Mouse (Mus musculus) layer of hippocampus, adult 18-20 months (tissue): ENCODE measurements around the gene Pigv. TPM values are rescaled to one million over a fixed set of nuclear protein-coding genes. Genes with fewer than 3 reads are reported as not detected.
"Not testable (repeated sequence)": the region's sequence is repeated elsewhere in the genome, so short reads cannot be mapped to it uniquely, and the experiment has no call there.

ENCODE experiments used
- DNase-seq, 2 experiments: peaks; one replicate each; pipeline ENCODE4 v3.0.0; 2022; ENCODE audit warnings: low spot score in 2 of 2
- total RNA-seq, 2 experiments: library from RNA; stranded (reverse); gene quantifications; 2 replicates each; pipeline ENCODE4 v1.2.3; 2021

The Pigv gene
- total RNA-seq, 2 experiments from 2014 or later = 9.4 to 12.3 TPM

DNA sequence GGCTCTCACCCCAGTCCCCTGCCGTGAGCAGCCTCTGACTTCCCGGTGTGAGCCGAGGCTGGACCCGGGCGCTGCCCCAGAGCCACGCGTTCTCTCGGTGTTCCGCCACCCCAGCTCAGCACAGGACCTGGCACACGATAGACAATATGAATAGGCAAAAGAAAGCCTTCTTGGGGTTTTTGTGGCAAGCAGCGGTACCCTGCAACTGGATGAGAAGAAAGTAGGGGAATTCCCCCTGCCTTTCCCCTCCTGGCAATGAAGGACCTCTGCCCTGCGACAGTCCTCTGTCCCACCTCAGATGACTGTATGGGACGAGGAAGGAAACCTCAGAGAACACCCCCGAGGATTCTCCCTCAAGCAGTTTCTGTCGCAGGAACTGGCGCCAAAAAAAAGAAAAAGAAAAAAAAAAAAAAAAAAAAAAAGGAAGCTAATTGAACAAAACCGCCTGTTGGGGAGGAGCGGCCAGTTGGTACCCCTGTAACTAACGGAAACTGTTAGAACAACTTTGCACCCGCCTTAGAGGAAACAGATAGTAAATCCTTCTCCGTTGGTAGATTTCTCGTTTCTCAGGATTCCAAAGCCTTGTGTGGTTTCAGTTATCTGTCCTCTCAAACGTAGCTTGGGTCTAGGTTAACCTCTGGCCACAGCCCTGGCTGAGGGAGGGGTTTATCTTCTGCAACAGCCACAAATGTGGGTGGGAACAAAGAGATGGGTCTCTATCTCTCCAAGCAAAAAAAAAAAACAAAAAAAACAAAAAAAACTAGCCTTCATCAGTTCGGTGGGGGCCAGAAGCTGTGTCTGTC lies 599 bp upstream of the Pigv start:
- DNase-seq = no peak

DNA sequence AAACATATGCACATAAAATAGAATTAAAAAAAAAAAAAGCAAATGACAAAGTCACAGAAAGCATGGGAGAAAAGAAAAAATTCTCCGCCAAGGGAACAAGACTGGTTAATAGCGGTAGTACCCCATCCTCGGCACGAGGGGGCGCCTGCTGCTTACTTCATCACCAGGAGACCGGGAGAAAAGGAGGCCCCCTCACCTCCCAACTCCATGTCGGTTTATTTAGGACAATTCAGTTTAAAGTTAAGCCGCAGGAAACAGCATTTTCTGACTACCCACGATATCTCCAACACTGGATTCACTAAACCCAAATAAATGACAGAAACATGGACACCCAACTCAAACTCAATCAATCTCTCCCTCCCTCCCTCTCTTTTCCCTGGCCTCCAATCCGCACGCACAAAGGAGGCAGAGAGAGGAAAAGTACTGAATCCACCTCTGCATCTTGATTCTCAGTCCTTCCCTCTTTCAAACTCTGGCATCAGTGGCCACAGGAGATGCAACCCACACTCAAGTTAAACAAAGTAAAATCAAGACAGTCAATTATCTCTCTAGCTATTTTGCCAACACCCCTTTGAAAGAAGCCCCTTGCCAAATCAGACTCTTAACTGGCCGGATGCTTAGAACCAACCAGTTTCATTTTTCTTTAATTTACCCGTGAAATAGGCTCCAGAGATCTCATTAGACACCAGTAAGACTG lies 1.1 kb downstream of the Pigv start:
- peak; percentile 74 to 92 for DNase-seq

DNA sequence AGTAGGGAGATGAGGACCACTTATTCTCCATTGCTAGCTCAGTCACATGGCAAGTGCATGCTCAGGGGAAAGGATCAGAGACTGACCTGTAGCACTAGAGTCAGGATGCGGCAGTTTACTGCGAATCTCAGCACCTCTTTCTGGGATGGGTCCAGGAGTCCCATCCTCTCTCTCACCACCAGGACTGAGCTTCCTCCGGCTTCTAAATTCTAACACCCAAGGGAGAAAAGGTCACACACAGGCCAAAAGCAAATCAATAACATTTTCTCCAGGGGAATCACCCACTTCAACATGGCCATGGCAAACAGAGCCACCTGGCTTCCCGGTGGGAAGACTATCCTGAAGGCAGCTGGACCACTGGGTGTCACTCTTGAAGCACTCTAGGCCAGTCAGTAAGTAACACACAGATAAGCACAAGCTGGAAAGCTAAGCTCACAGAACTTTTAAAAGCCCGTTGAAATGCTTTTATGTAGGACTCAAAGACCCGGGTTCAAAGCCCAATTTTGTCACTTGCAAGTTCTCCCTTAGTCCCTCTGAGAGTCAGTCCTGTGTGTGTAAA lies 2.7 kb downstream of the Pigv start:
- DNase-seq = no peak

DNA sequence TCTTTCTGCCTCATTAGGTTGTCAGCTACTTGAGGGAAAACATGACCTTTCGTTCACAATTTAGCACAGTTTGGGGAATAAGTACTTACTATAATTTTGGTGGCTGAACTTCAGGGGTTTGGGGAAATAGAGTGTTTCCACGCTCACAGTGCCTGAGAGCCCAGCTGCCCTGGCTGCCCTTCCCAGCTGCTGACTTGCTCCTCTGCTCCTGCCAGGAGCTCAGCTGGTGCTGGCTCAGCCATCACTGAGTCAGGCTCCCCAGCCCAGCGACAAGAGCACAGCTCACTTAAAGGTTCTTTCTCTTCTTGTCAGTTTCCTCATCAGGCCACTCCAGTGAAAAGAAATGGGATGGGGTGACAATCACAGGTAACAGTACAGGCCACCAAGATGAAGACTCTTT lies 3.9 kb downstream of the Pigv start:
- DNase-seq = no peak

DNA sequence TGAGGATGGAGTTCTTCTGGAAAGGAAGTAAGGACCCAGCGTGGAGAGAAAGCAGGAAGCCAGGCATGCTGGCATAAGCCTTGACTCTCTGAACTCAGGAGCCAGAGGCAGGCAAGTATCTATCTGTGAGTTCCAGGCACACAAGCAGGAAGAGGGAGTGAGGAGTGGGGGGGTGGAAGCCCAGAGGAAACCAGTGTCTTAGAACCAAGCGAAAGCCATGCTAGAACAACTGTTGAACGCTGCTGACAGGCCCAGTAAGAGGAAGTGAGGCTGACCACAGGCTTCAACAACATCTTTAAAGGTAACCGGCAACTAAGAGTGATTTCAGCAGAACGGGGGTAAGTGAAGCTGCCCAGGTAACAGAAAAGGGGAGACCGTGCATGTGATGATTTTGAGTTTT lies 6.2 kb downstream of the Pigv start:
- no peak for DNase-seq

DNA sequence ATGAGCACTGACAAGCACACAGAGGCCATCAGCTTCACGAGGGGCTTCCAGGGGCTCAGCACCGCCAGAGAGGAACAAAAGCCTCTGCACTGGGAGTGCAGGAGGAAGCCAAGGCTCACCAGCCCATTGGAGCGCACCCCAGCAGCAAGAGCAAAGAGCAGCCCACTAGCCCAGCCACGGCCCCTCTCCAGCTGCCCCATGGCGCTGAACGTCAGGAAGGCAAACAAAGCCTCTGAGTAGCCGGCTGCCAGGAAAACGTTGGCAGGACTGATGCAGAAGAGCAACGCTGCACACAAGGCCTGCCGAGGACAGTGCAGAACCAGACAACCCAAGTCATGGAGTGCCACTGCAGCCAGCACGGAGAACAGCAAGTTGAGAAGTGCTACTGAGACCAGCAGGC lies 7.3 kb downstream of the Pigv start:
- DNase-seq = no peak

DNA sequence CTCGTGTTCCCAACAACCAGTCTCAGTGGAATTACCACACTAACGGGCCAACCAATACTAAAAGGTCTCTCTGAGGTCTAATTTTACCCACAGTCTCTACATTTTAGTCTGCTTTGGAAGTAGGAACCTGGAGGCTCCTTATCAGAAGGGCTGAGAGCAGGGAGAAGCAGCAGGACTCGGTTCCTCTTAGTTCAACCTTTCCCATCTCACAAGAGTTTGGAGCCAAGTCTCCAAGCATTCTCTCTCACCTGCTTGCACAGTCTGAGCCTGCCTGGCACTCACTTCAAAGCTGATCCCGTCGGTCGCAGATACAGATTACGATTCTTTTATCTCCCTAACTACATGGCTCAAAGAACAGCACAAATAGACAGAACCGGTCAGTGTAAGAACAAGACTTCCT lies 9.5 kb downstream of the Pigv start:
- no peak for DNase-seq

DNA sequence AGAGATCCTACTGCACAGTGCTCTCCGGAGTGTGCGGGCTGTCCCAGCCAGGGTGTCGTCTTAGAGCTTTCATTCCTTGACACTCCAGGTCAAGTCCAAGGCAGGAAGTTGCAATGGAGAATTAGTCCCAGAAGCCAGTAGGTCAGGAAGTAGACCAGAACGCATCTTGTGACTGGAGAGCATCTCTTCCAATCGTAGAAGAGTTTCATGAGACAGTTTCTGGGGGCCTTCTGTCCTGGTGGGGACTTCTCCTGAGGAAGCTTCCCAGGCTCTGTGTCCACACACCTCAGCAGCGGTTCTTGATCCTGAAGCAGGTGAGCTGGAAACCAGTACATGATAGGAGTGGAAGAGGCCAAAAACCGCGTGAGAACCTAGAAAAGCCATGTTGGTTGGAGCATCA lies 10.0 kb downstream of the Pigv start:
- no peak for DNase-seq

DNA sequence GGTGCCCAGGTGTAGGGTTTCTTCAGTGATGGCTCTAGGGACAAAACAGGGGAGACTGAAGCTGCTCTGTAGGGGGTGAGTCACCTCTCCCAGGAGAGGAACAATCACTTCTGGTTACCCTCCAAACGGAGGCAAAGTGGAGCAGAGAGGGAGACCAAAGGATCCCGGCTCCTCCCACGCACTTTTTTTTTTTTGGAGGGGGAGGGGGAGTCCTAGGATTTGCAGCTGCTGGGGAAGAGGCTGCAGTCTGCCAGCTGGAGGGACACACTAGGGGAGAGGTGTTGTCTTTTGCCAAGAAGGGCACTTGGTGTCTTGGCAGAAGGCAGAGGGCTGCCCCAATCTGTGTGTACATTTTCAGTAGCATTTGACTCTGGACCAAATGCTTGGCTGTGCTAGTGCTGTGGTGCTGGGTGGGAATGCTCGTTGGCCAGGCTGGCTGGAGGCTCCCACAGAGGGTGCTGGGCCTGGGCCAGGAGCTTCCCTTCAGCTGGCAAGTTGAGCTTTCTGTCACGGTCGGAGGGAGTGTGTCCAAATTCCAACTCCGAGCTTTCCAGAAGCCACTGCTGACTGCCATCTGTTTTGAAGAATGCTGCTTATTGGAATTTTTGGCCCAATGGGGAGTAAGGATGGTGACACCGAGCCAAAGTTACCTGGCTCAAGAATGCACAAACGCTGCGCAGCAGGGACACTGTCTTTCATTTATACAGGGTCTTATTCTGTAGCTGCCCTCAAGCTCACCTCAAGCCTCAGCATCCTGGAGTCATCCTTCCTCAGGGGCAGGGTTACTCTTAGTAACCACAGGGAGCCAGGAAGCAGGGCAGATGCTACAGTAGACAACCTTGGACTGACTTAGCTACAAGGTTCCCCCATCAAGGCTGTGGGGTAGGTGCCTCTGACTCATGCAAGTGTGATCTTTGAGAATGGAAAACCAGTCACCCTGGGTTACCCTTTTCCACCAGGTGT lies 12.0 kb downstream of the Pigv start:
- DNase-seq = peak; percentile 81 to 86

DNA sequence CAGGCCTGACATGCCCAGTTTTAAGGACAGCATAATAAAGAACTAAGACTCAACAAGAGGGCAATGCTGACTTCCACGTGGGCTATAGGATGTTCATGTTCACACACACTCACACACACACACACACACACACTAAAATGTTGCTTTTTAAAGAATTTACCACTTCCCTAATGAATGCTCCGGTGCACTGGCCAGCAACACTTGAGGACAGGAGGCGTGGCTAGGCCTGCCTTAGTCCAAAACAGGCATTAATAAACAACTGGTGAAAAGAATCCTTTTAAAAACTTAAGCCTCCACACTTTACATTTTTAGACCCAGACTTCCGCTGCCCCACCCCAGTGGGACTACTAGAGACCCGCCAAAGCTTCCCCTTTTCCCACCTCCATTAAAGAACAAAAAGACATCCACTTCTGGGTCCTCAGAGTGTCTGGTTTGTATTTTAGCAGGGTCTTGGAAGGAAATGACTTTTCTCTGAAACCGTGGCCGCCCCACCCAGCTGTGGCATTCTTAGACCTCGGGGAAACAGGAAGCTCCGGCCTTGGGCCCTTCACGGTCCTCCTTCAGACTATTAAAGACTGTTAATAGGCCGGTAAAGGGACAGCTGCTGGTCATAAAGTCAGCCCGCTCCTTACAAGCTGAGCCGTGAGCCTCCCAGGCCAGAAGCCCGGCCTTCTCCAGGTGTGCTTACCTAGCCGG lies 12.8 kb downstream of the Pigv start:
- DNase-seq = no peak

DNA sequence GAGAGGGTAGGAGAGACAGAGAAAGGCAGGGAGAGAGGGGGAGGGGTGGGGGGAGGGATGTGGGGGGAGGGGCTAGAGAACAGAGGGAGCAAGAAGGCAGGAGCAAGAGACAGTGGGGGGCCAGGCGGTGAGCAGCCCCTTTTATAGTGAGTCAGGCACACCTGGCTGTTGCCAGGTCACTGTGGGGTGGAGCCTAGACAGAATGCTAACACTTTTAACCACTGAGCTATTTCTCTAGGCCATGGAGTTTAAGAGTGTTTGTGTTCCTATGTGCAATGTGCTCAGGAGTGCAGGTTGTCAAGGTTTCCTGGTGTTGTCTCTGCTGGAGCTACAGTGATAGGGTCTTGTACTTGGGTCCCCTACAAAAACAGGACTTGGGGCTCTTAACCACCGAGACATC lies 13.7 kb downstream of the Pigv start:
- no peak for DNase-seq

DNA sequence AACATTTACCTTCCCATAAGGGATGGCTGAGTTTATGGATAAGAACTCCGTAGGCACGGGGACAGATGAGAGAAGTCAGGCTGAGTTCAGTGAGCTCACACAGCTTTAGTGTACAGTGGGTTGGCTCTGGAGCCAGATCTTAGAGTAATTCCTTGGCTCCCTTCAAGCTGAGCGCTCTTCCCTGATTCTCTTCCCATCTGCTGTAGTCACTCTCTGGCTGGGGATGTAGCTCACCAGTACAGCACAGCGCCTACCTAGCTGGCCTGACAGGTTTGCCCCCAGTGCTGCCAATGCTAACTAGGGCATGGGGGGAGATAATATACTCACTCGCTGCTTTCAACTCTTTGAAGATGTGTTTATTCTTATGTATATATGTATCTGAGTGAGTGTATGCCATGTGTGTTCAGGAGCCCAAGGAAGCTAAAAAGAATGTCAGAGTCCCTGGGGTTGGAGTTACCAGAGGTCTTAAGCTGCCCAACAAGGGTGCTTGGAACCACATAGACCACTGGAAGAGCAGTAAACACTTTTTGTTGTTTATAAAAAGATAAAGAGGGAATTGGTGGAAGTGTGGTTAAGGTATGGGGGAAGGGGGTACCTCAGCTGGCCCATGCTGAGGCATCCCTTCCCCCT lies 14.5 kb downstream of the Pigv start:
- DNase-seq = no peak

DNA sequence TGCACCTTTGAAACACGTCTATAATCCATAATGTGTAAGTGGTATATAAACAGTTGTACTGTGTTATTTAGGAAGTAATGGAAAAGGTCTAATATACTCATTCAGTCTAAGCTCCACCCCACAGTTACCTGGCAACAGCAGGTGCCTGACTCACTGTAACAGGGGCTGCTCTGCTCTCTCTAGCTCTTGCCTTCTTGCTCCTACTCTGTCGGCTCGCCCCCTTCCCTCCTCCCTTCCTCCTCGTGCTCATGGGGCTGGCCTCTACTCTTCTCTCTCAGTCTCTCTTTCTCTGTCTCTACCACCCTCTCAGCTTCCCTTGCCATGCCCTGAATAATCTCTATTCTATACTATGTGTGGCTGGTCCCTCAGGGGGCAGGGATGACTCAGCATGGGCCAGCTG lies 15.4 kb downstream of the Pigv start:
- no peak for DNase-seq

DNA sequence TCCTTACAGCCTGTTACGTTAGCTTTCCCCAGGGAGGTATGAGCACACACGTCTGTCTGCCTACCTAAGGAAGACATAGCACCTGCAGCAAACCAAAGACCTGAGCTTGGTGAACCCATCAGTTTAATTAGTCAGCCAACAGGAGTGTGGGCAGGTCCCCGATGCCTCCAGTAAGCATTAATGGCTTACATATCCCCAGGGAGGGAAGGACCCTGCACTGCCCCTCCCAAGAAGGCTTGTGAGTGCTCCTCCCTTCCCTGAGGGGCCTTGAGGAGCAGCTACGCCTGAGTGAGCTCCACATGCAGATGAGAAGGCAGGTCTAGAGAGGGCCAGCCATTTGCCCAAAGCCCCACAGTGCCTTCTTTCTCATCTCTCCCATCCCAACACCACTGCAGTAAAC lies 16.2 kb downstream of the Pigv start:
- DNase-seq = no peak

DNA sequence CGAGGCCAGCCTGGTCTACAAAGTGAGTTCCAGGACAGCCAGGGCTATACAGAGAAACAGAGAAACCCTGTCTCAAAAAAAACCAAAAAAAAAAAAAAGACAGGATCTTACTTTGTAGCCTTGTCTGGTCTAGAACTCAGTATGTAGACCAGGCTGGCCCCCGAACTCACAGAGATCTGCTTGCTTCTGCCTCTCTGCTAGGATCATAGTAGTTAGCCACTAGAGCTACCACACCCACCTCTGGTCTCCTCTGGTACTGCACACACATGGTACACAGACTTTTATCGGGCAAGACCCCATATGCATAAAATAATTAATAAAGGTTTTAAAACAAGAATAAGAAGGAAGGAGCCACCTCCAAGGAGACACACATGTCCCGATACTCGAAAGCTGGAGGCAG lies 18.4 kb downstream of the Pigv start:
- DNase-seq = not testable (repeated sequence)

DNA sequence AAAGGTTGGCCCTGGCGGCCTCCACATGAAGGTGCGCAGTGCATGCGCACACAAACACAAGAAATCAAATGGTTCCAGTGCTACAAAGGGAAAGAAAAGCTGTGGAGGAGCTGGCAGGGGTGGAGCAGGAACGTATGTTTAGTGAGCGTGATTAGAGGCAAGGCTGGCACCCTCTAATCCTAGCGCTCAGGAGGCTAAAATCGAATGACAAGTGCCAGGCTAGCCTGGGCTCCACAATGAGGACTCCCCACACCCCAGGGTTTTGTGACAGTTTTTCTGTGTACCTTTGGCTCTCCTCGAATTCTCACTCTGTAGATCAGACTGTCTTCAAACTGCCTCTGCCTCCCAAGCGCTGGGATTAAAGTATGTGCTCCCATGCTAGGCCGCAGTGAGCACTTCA lies 19.7 kb downstream of the Pigv start:
- DNase-seq = no peak

DNA sequence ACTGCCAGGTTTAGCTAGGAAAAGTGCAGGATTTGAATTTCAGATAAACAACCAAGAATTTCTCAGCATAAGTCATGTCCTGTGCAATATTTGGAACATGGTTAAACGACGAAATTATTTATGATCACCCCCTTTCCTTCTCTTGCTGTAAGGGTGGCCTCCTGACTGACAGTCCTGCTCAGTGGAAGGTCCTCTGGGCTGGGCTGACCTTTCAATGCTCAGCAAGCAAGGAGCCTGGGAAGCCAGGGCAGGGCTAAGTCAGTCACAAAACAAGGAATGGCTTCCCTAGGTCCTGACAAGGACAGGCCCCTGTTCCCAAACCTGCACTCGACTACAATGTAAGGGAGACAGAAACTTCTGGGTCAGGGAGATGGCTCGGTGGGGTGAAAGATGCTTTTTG lies 20.5 kb downstream of the Pigv start:
- DNase-seq = no peak

DNA sequence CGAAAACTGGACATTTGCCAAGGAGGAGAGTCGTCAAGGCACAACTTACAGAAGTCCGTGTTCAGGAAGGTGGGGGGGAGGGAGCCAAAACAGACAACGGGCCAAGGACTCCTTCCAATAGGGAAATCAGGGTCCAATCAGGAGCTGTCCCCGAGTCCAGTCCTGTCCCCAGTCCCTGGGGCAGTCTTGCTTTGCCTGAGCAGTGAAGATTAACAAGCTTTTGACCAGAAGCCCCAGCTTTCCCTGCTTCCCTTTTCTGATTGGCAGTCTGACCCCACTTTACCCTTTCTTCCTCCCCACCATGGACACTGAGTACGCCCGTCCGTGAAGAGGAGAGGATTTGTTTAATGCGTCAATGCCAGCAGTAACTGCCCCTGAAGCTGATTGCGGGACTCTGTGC lies 21.0 kb downstream of the Pigv start:
- DNase-seq = no peak

DNA sequence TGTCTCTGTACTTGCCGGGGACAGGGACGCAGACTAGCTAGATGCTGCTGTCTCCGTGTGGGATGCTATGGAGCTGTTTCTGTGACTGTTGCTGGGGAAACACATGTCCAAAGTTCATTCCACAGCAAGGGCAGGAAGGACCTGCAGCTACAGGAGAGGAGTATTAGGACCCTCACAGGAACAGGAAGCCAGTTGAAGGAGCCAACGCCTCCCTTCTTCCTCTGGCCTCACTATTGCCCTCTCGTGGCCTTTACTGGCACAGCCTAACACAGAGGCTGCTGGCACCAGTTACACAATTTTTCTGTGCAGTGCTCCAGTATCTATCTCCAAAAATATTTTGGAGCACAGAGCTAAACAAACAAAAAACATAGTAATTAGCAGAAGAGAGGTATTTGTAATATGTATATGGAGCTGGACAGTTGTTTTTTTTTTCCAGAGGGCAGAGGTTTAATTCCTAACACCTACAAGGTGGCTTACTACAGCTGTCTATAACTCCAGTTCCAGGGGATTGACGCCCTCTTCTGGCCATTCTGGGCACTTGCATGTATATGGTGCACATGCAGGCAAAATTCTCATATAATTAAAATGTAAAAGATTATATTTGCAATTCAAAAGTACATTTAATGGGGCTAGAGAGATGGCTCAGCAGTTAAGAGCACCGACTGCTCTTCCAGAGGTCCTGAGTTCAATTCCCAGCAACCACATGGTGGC lies 22.3 kb downstream of the Pigv start, which contains the start of gene Zdhhc18:
Zdhhc18 (minus strand) TSS at position 166 of the 711 bp plus-strand sequence.
- DNase-seq = peak; percentile 76 to 87

DNA sequence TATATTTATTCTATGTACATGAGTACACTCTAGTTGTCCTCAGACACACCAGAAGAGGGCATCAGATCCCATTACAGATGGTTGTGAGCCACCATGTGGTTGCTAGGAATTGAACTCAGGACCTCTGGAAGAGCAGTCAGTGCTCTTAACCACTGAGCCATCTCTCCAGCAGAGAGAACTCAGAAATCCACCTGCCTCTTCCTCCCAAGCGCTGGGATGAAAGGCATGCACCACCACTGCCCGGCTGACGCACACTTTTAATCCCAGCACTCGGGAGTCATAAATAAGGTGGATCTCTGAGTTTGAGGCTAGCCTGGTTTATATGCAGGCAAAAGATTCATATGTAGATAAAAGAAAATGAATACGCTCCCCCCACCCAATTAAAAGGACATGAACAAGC lies 23.0 kb downstream of the Pigv start:
- DNase-seq = not testable (repeated sequence)
